9 mouse cellular contexts compared by ENCODE assay signal in the genomic region with DNA sequence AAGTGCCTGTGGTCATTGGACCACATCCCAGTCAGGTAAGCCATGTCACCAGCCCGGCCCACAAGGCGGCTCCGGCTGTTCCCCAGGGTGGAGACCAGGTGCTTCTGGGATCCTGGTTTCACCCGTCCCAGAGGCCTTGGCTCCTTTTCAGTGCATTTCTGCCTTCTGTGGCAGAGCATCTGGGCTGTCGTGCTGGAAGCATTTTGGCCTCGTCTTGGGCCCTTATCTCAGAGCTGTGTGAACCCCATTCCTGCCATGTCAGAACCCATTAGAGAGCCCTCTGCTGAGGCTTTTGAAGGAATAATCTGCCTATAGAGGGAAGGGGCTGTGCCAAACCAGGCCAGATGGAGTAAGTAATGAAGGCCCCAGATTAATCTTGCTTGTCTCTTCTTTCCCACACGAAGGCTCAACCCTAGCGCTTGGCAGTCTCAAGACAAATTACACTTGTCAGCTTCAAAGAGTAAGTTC.
DNase-seq lines count a peak whose midpoint lies in the region; ATAC-seq lines count a peak whose summit lies in the region.
"Had no signal": no experiment of that assay in that cellular context is flagged by ENCODE, and none has a peak within 500 bp of the region (broad histone marks: within the 10 kb centered on the region; RNA-seq: fewer than 3 reads in every experiment).

No protein-coding gene starts in this region.

- no peak for DNase-seq in heart, embryonic 10.5 days (ENCODE audit: low spot score)
- DNase-seq in embryo, embryonic 10 days (ENCODE audit: low spot score) = peak; percentile 60
- DNase-seq in spleen, adult 18-20 months = no peak
- no peak for DNase-seq in cerebellum, adult 8-10 months

- H3K4me1 ChIP-seq in heart, embryonic 15.5 days (replicated peaks) = peaks cover 13% of the 10 kb centered on the region; the same call in 1 of the 2 replicates
- peaks cover 13% of the 10 kb centered on the region for H3K4me1 ChIP-seq in heart, embryonic 10.5 days
- H3K4me1 ChIP-seq in intestine, embryonic 16.5 days (ENCODE audit: control insufficient read depth, insufficient read depth, low read length) = peaks cover 8% of the 10 kb centered on the region; the same call in 1 of the 2 replicates
- no peaks in the 10 kb centered on the region for H3K4me1 ChIP-seq in midbrain, embryonic 16.5 days (ENCODE audit: control insufficient read depth, insufficient read depth, low read length)

- H3K4me3 ChIP-seq in heart, embryonic 15.5 days = no peak overlapping the region
- no peak overlapping the region for H3K4me3 ChIP-seq in heart, embryonic 10.5 days
- no peak overlapping the region for H3K4me3 ChIP-seq in intestine, embryonic 16.5 days (ENCODE audit: low read length)
- H3K4me3 ChIP-seq in midbrain, embryonic 16.5 days (ENCODE audit: low read depth, low read length) = no peak overlapping the region

- no peaks in the 10 kb centered on the region for H3K9me3 ChIP-seq in heart, embryonic 15.5 days (replicated peaks)
- no peaks in the 10 kb centered on the region for H3K9me3 ChIP-seq in heart, embryonic 10.5 days
- H3K9me3 ChIP-seq in intestine, embryonic 16.5 days (ENCODE audit: control insufficient read depth, low read length) = no peaks in the 10 kb centered on the region
- H3K9me3 ChIP-seq in midbrain, embryonic 16.5 days (replicated peaks; ENCODE audit: control insufficient read depth, low read length, poor library complexity, severe bottlenecking) = no peaks in the 10 kb centered on the region

- no peak overlapping the region for H3K4me2 ChIP-seq in heart, embryonic 15.5 days
- H3K4me2 ChIP-seq in intestine, embryonic 16.5 days (ENCODE audit: low read depth, low read length) = no peak overlapping the region
- H3K4me2 ChIP-seq in midbrain, embryonic 16.5 days (ENCODE audit: low read length) = no peak overlapping the region

- no peaks in the 10 kb centered on the region for H3K27me3 ChIP-seq in heart, embryonic 15.5 days
- no peaks in the 10 kb centered on the region for H3K27me3 ChIP-seq in heart, embryonic 10.5 days (ENCODE audit: insufficient read depth, poor library complexity, severe bottlenecking)
- H3K27me3 ChIP-seq in intestine, embryonic 16.5 days (replicated peaks; ENCODE audit: control insufficient read depth, insufficient read depth, low read length) = no peaks in the 10 kb centered on the region
- no peaks in the 10 kb centered on the region for H3K27me3 ChIP-seq in midbrain, embryonic 16.5 days (ENCODE audit: control insufficient read depth, insufficient read depth, low read depth, low read length)

- H3K27ac ChIP-seq in heart, embryonic 15.5 days = 0 out of 2 replicates have a peak overlapping the region, but pooled peaks have one; percentile 21
- H3K27ac ChIP-seq in heart, embryonic 10.5 days = no peak overlapping the region
- peak overlapping the region; percentile 38; the same call in 1 of the 2 replicates for H3K27ac ChIP-seq in intestine, embryonic 16.5 days (ENCODE audit: low read length)
- H3K27ac ChIP-seq in midbrain, embryonic 16.5 days (ENCODE audit: low read length) = no peak overlapping the region

- H3K36me3 ChIP-seq in heart, embryonic 15.5 days = no peaks in the 10 kb centered on the region
- H3K36me3 ChIP-seq in heart, embryonic 10.5 days = no peaks in the 10 kb centered on the region
- H3K36me3 ChIP-seq in intestine, embryonic 16.5 days (ENCODE audit: control insufficient read depth, insufficient read depth, low read length) = no peaks in the 10 kb centered on the region
- H3K36me3 ChIP-seq in midbrain, embryonic 16.5 days (ENCODE audit: control insufficient read depth, insufficient read depth, low read length) = no peaks in the 10 kb centered on the region

- no peak for ATAC-seq in heart, embryonic 15.5 days (replicated peaks; ENCODE audit: insufficient number of reproducible peaks, insufficient read depth, low FRiP score, low read depth)
- peak; percentile 17; the same call in 1 of the 2 replicates for ATAC-seq in intestine, embryonic 16.5 days
- ATAC-seq in midbrain, embryonic 16.5 days = peak; percentile 64
- ATAC-seq in megakaryocyte, adult 5-6 weeks (ENCODE audit: poor library complexity, severe bottlenecking) = no peak
- ATAC-seq: inflammation-experienced regulatory T-cells, adult 6 months had no signal

- no peak overlapping the region for H3K9ac ChIP-seq in heart, embryonic 15.5 days
- no peak overlapping the region for H3K9ac ChIP-seq in intestine, embryonic 16.5 days (ENCODE audit: low read depth, low read length)
- no peak overlapping the region for H3K9ac ChIP-seq in midbrain, embryonic 16.5 days (ENCODE audit: low read depth, low read length)

- WGBS in heart, embryonic 15.5 days = 47% methylated on average over 8 of the region's 8 CpGs
- 43% methylated on average over 8 of the region's 8 CpGs for WGBS in heart, embryonic 10.5 days
- 39% methylated on average over 8 of the region's 8 CpGs for WGBS in intestine, embryonic 16.5 days
- WGBS in midbrain, embryonic 16.5 days = 46% methylated on average over 8 of the region's 8 CpGs

Comparison
In these comparisons a context has a peak if more than half of its experiments do, and no peak if none do; other contexts are left out.
1. H3K27ac ChIP-seq: peak in heart, embryonic 15.5 days (single experiment) and intestine, embryonic 16.5 days (single experiment); none in heart, embryonic 10.5 days (single experiment) and midbrain, embryonic 16.5 days (single experiment).
2. ATAC-seq: peak in intestine, embryonic 16.5 days (single experiment) and midbrain, embryonic 16.5 days (single experiment); none in heart, embryonic 15.5 days (single experiment) and megakaryocyte, adult 5-6 weeks (single experiment).